Mouse (Mus musculus): ENCODE data around the gene Piga.

Gene Piga

DNA sequence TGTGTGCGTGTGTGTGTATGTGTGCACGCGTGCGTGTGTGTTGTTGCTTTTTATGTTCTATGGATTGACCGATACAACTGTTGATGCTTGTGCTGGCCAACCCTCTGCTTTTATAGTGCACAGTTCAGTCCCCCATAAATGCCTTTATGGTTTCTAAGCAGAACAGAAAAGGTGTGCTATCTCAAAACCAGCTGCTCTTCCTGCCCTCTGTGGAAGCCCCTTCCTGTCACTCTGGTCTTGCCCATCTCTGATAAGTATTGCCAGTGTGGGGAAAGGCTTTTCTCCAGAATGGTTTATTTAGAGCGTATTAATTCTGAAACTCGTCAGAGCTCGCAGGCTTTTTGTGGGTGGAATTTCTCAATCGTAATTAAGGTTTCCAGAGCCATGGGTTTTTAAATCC, 13.1 kb downstream of the Piga start:
- no peak for DNase-seq (ENCODE audit: low spot score)

DNA sequence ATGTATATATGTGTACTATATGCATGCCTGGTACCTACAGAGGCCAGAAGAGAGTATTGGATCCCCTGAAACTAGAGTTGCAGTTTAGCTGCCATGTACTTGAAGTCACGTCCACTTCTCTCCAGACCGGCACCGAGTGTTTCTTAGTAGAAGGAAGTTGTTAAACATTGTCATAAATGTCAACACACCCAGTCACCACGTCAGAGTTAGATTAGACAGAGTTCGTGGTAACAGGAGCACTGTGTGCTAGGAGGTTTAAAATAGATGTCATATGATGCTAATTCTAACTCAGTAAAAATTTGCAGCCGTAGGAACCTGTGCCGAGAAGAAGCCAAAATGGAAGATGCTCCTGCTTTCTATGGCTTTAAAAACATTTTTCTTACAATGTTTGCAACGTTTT, 17.1 kb downstream of the Piga start, which contains the start of gene Asb11:
TSS of gene Asb11 (plus strand) at position 286 of the 400 bp plus-strand sequence.
- no peak for DNase-seq (ENCODE audit: low spot score)

DNA sequence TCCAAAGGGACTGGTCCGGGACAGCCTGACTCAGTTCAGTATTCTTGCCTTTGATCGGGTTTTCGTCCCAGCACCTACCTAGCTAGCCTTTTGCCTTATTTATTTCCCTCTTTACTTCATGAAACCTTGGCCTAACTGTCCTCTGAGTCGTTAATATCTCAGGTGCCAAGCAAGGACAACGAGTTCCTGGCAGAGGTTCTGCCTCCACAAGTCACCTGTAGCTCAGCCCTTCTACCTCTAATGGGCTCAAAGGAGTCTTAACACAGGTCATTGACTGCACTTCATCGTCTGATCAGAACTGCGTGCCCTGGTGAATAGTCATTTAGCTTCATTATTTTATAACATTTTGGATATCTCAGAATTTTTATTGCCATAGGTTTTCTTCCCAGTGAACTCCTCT, 19.9 kb downstream of the Piga start:
- DNase-seq (ENCODE audit: low spot score), result no peak

DNA sequence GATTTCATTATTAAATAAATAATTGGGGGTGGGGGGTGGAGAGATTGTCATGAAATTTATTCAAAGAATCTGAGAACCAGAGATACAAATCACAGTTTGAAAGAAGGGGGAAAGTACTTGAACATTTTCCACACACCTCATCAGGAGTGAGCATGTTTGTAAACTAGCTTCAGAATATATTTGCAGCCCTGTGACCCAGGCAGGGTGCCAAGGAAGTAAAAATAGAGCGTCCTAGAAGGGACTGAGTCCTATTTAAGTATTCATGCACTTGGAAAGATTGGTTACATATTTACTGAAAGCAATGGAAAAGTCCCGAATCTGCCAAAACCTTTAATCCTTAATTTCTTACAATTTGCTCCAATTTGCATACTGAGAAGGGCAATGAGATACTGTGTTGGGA, 20.6 kb downstream of the Piga start:
- peak; percentile 45 for DNase-seq (ENCODE audit: low spot score)

GRCm38 (mm10) chrX:164440703-164441102, 21.1 kb downstream of the Piga start:
- no peak for DNase-seq (ENCODE audit: low spot score)

DNA sequence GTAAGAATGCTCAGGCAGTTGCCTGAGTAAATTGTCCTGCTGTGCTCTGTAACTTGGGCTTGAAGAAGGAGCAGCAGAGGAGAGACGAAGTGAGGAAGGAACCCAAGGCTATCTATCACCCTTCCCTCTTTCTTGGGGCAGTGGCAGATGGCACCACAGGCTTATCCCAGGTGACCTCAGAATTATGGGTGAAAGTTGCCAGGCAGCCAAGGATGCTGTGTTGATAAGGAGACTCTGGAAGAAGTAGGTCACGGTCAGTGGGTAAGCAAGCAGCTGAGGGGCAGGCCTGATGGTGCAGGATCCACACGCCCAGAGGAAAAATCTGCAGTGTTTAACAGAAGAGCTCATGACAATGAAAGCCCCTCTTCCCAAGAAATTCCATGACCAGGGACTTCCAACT, 21.7 kb downstream of the Piga start:
- DNase-seq (ENCODE audit: low spot score), result no peak

DNA sequence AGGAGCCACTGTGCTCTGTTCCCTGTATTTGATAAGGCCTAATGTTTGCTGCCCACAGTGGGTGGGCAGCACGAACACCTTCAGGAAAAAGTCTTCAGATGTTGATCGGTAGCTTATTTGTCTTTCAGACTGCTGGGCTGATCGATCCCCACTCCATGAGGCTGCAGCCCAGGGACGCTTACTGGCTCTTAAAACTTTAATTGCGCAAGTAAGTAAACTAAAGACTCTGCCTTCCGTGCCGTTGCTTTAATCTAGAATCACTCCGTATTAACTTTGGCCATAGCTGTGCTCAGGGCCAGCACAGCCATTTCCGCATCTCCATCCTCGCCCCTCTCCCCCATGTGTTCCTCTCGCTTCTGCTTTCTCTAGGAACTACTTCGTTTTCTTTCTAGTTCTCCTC, 26.0 kb downstream of the Piga start:
- no peak for DNase-seq (ENCODE audit: low spot score)

GRCm38 (mm10) chrX:164446106-164446551, 26.5 kb downstream of the Piga start:
- no peak for DNase-seq (ENCODE audit: low spot score)

DNA sequence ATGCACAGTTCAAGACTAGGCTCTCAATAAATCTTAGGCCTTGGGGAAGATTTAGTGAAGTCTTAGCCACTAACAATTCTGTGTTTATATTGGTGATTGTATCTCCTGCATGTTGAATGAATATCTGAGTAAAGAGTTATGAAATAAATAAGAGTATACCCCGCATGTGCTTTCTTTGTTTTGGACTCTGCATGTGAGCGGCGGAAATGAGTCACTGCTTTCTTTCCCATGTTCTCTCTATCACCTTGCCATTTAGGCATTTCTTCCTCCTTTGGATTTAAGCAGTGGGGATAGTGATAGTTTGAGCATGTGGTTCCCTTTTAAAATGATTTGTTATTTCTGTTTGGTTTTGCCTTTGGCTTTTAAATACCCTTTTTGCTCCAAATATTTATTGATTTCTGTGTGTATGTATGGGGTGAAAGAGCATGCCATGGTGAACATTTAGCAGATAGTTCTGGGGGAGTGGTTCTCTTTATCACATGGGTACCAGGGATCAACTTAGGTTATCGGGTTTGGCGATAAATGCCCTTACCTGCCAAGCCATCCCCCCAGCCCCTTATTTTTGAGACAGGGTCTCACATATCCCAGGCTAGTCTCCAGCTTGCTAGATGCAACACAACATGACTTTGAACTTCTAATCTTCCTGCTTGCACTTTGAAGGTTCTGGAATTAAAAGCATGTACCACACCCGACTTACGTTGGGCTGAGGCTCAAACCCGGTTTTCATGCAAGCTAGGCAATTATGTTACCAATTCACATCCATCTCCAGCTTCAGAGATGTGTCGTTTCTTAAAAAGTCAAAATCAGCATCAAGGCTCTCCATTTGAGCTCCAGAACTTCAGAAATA, 27.5 kb downstream of the Piga start:
- DNase-seq (ENCODE audit: low spot score), result no peak

- no peak for DNase-seq (ENCODE audit: low spot score)
These were observed 28.1 kb downstream of the Piga start for GRCm38 (mm10) chrX:164447682-164448071.

DNA sequence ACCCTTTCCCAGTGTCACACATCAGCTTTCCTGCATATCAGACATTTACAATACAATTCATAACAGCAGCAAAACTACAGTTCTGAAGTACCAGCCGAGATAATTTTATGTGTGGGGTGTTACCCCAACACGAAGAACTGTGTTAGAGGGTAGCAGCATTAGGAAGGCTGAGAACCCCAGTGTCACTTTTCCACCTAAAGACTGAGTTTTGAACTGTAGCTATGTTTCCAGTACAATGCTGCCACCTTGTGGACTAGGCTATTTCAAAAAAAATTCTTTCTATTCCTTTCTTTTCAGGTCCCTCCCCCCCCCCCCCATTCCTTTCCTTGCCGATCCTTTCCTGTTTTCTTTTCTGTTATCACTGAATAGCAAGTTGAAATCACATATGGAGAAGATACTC, 29.6 kb downstream of the Piga start:
- peak; percentile 75 for DNase-seq (ENCODE audit: low spot score)

GRCm38 (mm10) chrX:164459205-164459878, 39.8 kb downstream of the Piga start:
- DNase-seq (ENCODE audit: low spot score), result no peak
